Mouse (Mus musculus): ENCODE results near the gene Plin4. TPM values are rescaled to one million over a fixed set of nuclear protein-coding genes. Genes with fewer than 3 reads are reported as not detected.
A peak's percentile ranks its signal among the peaks of the same experiment; 100 is the strongest.

Gene Plin4
- polyA plus RNA-seq, 1 experiment from 2014 or later = 1.7 TPM

- H3K4me3 ChIP-seq (ENCODE audit: low read length) = no peak overlapping the region
- no peak overlapping the region for H3K4me2 ChIP-seq (ENCODE audit: low read depth, low read length)
- H3K9ac ChIP-seq (ENCODE audit: low read length) = no peak overlapping the region
- no peak overlapping the region for H3K27ac ChIP-seq (ENCODE audit: low read length)
- H3K27me3 ChIP-seq (ENCODE audit: control insufficient read depth, insufficient read depth, low read length) = no peaks in the 10 kb centered on the region
- no peaks in the 10 kb centered on the region for H3K4me1 ChIP-seq (ENCODE audit: control insufficient read depth, insufficient read depth, low read length)
- no peak for ATAC-seq (replicated peaks; ENCODE audit: extremely low read depth, insufficient read depth, low FRiP score)
- H3K36me3 ChIP-seq (ENCODE audit: control insufficient read depth, insufficient read depth) = peaks cover 45% of the 10 kb centered on the region
- H3K9me3 ChIP-seq (replicated peaks; ENCODE audit: control insufficient read depth, low read length) = no peaks in the 10 kb centered on the region
- 91% methylated on average over 3 of the region's 3 CpGs for WGBS
Observed at GRCm38 (mm10) chr17:56100811-56101210, 8.8 kb downstream of the Plin4 start.

GRCm38 (mm10) chr17:56098711-56099572 lies 10.7 kb downstream of the Plin4 start:
- H3K4me3 ChIP-seq (ENCODE audit: low read length) = no peak overlapping the region
- no peaks in the 10 kb centered on the region for H3K27me3 ChIP-seq (ENCODE audit: control insufficient read depth, insufficient read depth, low read length)
- H3K4me1 ChIP-seq (ENCODE audit: control insufficient read depth, insufficient read depth, low read length) = no peaks in the 10 kb centered on the region
- H3K9ac ChIP-seq (ENCODE audit: low read length) = no peak overlapping the region
- 89% methylated on average over 15 of the region's 15 CpGs for WGBS
- no peaks in the 10 kb centered on the region for H3K9me3 ChIP-seq (replicated peaks; ENCODE audit: control insufficient read depth, low read length)
- H3K4me2 ChIP-seq (ENCODE audit: low read depth, low read length) = no peak overlapping the region
- no peak for ATAC-seq (replicated peaks; ENCODE audit: extremely low read depth, insufficient read depth, low FRiP score)
- H3K27ac ChIP-seq (ENCODE audit: low read length) = no peak overlapping the region
- H3K36me3 ChIP-seq (ENCODE audit: control insufficient read depth, insufficient read depth) = peaks cover 45% of the 10 kb centered on the region

- H3K27ac ChIP-seq (ENCODE audit: low read length) = no peak overlapping the region
- H3K4me2 ChIP-seq (ENCODE audit: low read depth, low read length) = no peak overlapping the region
- H3K27me3 ChIP-seq (ENCODE audit: control insufficient read depth, insufficient read depth, low read length) = no peaks in the 10 kb centered on the region
- ATAC-seq (replicated peaks; ENCODE audit: extremely low read depth, insufficient read depth, low FRiP score) = no peak
- H3K4me1 ChIP-seq (ENCODE audit: control insufficient read depth, insufficient read depth, low read length) = no peaks in the 10 kb centered on the region
- WGBS = 85% methylated on average over 8 of the region's 8 CpGs
- H3K9me3 ChIP-seq (replicated peaks; ENCODE audit: control insufficient read depth, low read length) = no peaks in the 10 kb centered on the region
- H3K4me3 ChIP-seq (ENCODE audit: low read length) = no peak overlapping the region
- H3K9ac ChIP-seq (ENCODE audit: low read length) = no peak overlapping the region
- peaks cover 45% of the 10 kb centered on the region for H3K36me3 ChIP-seq (ENCODE audit: control insufficient read depth, insufficient read depth)
Observed at GRCm38 (mm10) chr17:56098180-56098579, 11.4 kb downstream of the Plin4 start.

- Histone ChIP-seq H3K4me3 (ENCODE audit: low read length) (no peak overlapping the region), H3K36me3 (ENCODE audit: control insufficient read depth, insufficient read depth) (peaks cover 43% of the 10 kb centered on the region), H3K4me2 (ENCODE audit: low read depth, low read length) (no peak overlapping the region), H3K27me3 (ENCODE audit: control insufficient read depth, insufficient read depth, low read length) (no peaks in the 10 kb centered on the region), H3K9ac (ENCODE audit: low read length) (no peak overlapping the region), H3K27ac (ENCODE audit: low read length) (no peak overlapping the region), H3K9me3 (replicated peaks; ENCODE audit: control insufficient read depth, low read length) (no peaks in the 10 kb centered on the region), H3K4me1 (ENCODE audit: control insufficient read depth, insufficient read depth, low read length) (no peaks in the 10 kb centered on the region)
- ATAC-seq (replicated peaks; ENCODE audit: extremely low read depth, insufficient read depth, low FRiP score) = no peak
- 88% methylated on average over 12 of the region's 12 CpGs for WGBS
Observed at GRCm38 (mm10) chr17:56096883-56097282, 12.7 kb downstream of the Plin4 start.

- no peaks in the 10 kb centered on the region for H3K9me3 ChIP-seq (replicated peaks; ENCODE audit: control insufficient read depth, low read length)
- H3K36me3 ChIP-seq (ENCODE audit: control insufficient read depth, insufficient read depth) = peaks cover 15% of the 10 kb centered on the region
- WGBS = 94% methylated on average over 1 of the region's 1 CpGs
Observed at GRCm38 (mm10) chr17:56092794-56093193, 16.8 kb downstream of the Plin4 start.

GRCm38 (mm10) chr17:56092312-56092711 lies 17.3 kb downstream of the Plin4 start:
- H3K4me3 ChIP-seq (ENCODE audit: low read length) = no peak overlapping the region
- no peak for ATAC-seq (replicated peaks; ENCODE audit: extremely low read depth, insufficient read depth, low FRiP score)
- 75% methylated on average over 1 of the region's 1 CpGs for WGBS
- H3K4me2 ChIP-seq (ENCODE audit: low read depth, low read length) = no peak overlapping the region
- H3K27me3 ChIP-seq (ENCODE audit: control insufficient read depth, insufficient read depth, low read length) = no peaks in the 10 kb centered on the region
- H3K4me1 ChIP-seq (ENCODE audit: control insufficient read depth, insufficient read depth, low read length) = no peaks in the 10 kb centered on the region
- H3K27ac ChIP-seq (ENCODE audit: low read length) = no peak overlapping the region
- peaks cover 13% of the 10 kb centered on the region for H3K36me3 ChIP-seq (ENCODE audit: control insufficient read depth, insufficient read depth)
- no peak overlapping the region for H3K9ac ChIP-seq (ENCODE audit: low read length)
- H3K9me3 ChIP-seq (replicated peaks; ENCODE audit: control insufficient read depth, low read length) = no peaks in the 10 kb centered on the region

More at GRCm38 (mm10) chr17:56092794-56093193, 16.8 kb downstream of the Plin4 start:
- H3K4me2 ChIP-seq (ENCODE audit: low read depth, low read length) = no peak overlapping the region
- H3K4me1 ChIP-seq (ENCODE audit: control insufficient read depth, insufficient read depth, low read length) = no peaks in the 10 kb centered on the region
- no peak overlapping the region for H3K27ac ChIP-seq (ENCODE audit: low read length)
- H3K9ac ChIP-seq (ENCODE audit: low read length) = no peak overlapping the region
- H3K4me3 ChIP-seq (ENCODE audit: low read length) = no peak overlapping the region
- no peak for ATAC-seq (replicated peaks; ENCODE audit: extremely low read depth, insufficient read depth, low FRiP score)
- H3K27me3 ChIP-seq (ENCODE audit: control insufficient read depth, insufficient read depth, low read length) = no peaks in the 10 kb centered on the region

- no peak for ATAC-seq (replicated peaks; ENCODE audit: extremely low read depth, insufficient read depth, low FRiP score)
- peak overlapping the region; percentile 85 for H3K4me2 ChIP-seq (ENCODE audit: low read depth, low read length)
Observed at GRCm38 (mm10) chr17:56080781-56081585, 28.6 kb downstream of the Plin4 start.

GRCm38 (mm10) chr17:56079921-56080320 lies 29.7 kb downstream of the Plin4 start:
- ATAC-seq (replicated peaks; ENCODE audit: extremely low read depth, insufficient read depth, low FRiP score) = no peak
- Histone ChIP-seq H3K27ac (ENCODE audit: low read length) (peak overlapping the region; percentile 79), H3K4me1 (ENCODE audit: control insufficient read depth, insufficient read depth, low read length) (peaks cover 23% of the 10 kb centered on the region), H3K36me3 (ENCODE audit: control insufficient read depth, insufficient read depth) (peaks cover 10% of the 10 kb centered on the region; the same call in 1 of the 2 replicates), H3K9ac (ENCODE audit: low read length) (peak overlapping the region; percentile 95), H3K4me3 (ENCODE audit: low read length) (peak overlapping the region; percentile 97), H3K4me2 (ENCODE audit: low read depth, low read length) (peak overlapping the region; percentile 85), H3K27me3 (ENCODE audit: control insufficient read depth, insufficient read depth, low read length) (no peaks in the 10 kb centered on the region), H3K9me3 (replicated peaks; ENCODE audit: control insufficient read depth, low read length) (no peaks in the 10 kb centered on the region)
- under 1% methylated on average over 11 of the region's 11 CpGs for WGBS

More at GRCm38 (mm10) chr17:56080781-56081585, 28.6 kb downstream of the Plin4 start:
- Histone ChIP-seq H3K9ac (ENCODE audit: low read length) (peak overlapping the region; percentile 95), H3K9me3 (replicated peaks; ENCODE audit: control insufficient read depth, low read length) (no peaks in the 10 kb centered on the region), H3K36me3 (ENCODE audit: control insufficient read depth, insufficient read depth) (peaks cover 10% of the 10 kb centered on the region; the same call in 1 of the 2 replicates), H3K4me1 (ENCODE audit: control insufficient read depth, insufficient read depth, low read length) (peaks cover 16% of the 10 kb centered on the region), H3K4me3 (ENCODE audit: low read length) (peak overlapping the region; percentile 97), H3K27me3 (ENCODE audit: control insufficient read depth, insufficient read depth, low read length) (no peaks in the 10 kb centered on the region), H3K27ac (ENCODE audit: low read length) (no peak overlapping the region)
- 11% methylated on average over 8 of the region's 8 CpGs for WGBS
